Mouse (Mus musculus): ENCODE data around the gene Ampd3. TPM values are rescaled to one million over a fixed set of nuclear protein-coding genes. Genes with fewer than 3 reads are reported as not detected.
A peak's percentile ranks its signal among the peaks of the same experiment; 100 is the strongest.

Gene Ampd3
- polyA plus RNA-seq (2015; fragmentation: Nextera tagmentation; extraction: Ambion mirVana), result 2.7 and 3.0 TPM in 2 replicates

GRCm38 (mm10) chr7:110768001-110768400 is at the start of gene Ampd3:
Ampd3 (plus strand) TSS chr7:110768206.
- Histone ChIP-seq H3K36me3 (ENCODE audit: control insufficient read depth, insufficient read depth, low read length) (no peaks in the 10 kb centered on the region), H3K4me2 (ENCODE audit: low read depth, low read length) (peak within 1 kb of the TSS; percentile 98), H3K4me3 (ENCODE audit: low read length) (peak within 1 kb of the TSS; percentile 58), H3K4me1 (replicated peaks; ENCODE audit: control insufficient read depth, insufficient read depth, low read length) (peaks cover 3% of the 10 kb centered on the region), H3K9ac (ENCODE audit: low read length) (peak within 1 kb of the TSS; percentile 73), H3K27me3 (ENCODE audit: control insufficient read depth, insufficient read depth, low read depth, low read length) (no peaks in the 10 kb centered on the region; the same call in 1 of the 2 replicates), H3K27ac (ENCODE audit: low read length) (no peak within 1 kb of the TSS), H3K9me3 (ENCODE audit: control insufficient read depth, low read length) (no peaks in the 10 kb centered on the region)
- 22% methylated on average over 15 of the region's 16 CpGs for WGBS
- peak; percentile 34; the same call in 1 of the 2 replicates for ATAC-seq (ENCODE audit: low read depth)

- no peak overlapping the region for H3K4me2 ChIP-seq (ENCODE audit: low read depth, low read length)
- no peaks in the 10 kb centered on the region for H3K27me3 ChIP-seq (ENCODE audit: control insufficient read depth, insufficient read depth, low read depth, low read length)
- ATAC-seq (ENCODE audit: low read depth), result no peak
- no peaks in the 10 kb centered on the region for H3K36me3 ChIP-seq (ENCODE audit: control insufficient read depth, insufficient read depth, low read length)
- no peaks in the 10 kb centered on the region for H3K4me1 ChIP-seq (replicated peaks; ENCODE audit: control insufficient read depth, insufficient read depth, low read length)
- no peak overlapping the region for H3K9ac ChIP-seq (ENCODE audit: low read length)
- WGBS, result 81% methylated on average over 6 of the region's 6 CpGs
- H3K9me3 ChIP-seq (ENCODE audit: control insufficient read depth, low read length), result no peaks in the 10 kb centered on the region
- no peak overlapping the region for H3K27ac ChIP-seq (ENCODE audit: low read length)
- H3K4me3 ChIP-seq (ENCODE audit: low read length), result no peak overlapping the region
Observed at GRCm38 (mm10) chr7:110718505-110718904, 49.5 kb upstream of the Ampd3 start.

GRCm38 (mm10) chr7:110719857-110720256 is 48.1 kb upstream of the Ampd3 start:
- Histone ChIP-seq H3K4me2 (ENCODE audit: low read depth, low read length) (no peak overlapping the region), H3K27me3 (ENCODE audit: control insufficient read depth, insufficient read depth, low read depth, low read length) (no peaks in the 10 kb centered on the region), H3K4me3 (ENCODE audit: low read length) (no peak overlapping the region), H3K9me3 (ENCODE audit: control insufficient read depth, low read length) (no peaks in the 10 kb centered on the region), H3K36me3 (ENCODE audit: control insufficient read depth, insufficient read depth, low read length) (no peaks in the 10 kb centered on the region), H3K4me1 (replicated peaks; ENCODE audit: control insufficient read depth, insufficient read depth, low read length) (no peaks in the 10 kb centered on the region), H3K9ac (ENCODE audit: low read length) (no peak overlapping the region), H3K27ac (ENCODE audit: low read length) (no peak overlapping the region)
- no peak for ATAC-seq (ENCODE audit: low read depth)
- WGBS, result 66% methylated on average over 4 of the region's 4 CpGs

GRCm38 (mm10) chr7:110722183-110722582 is 45.8 kb upstream of the Ampd3 start:
- no peak for ATAC-seq (ENCODE audit: low read depth)
- no peak overlapping the region for H3K9ac ChIP-seq (ENCODE audit: low read length)
- WGBS, result 68% methylated on average over 4 of the region's 4 CpGs

GRCm38 (mm10) chr7:110727049-110727448 is 41.0 kb upstream of the Ampd3 start:
- no peaks in the 10 kb centered on the region for H3K9me3 ChIP-seq (ENCODE audit: control insufficient read depth, low read length)
- ATAC-seq (ENCODE audit: low read depth), result peak; percentile 60; the same call in 1 of the 2 replicates
- 25% methylated on average over 2 of the region's 2 CpGs for WGBS

More at GRCm38 (mm10) chr7:110722183-110722582, 45.8 kb upstream of the Ampd3 start:
- Histone ChIP-seq H3K27ac (ENCODE audit: low read length) (no peak overlapping the region), H3K4me2 (ENCODE audit: low read depth, low read length) (no peak overlapping the region), H3K27me3 (ENCODE audit: control insufficient read depth, insufficient read depth, low read depth, low read length) (no peaks in the 10 kb centered on the region), H3K4me3 (ENCODE audit: low read length) (no peak overlapping the region), H3K36me3 (ENCODE audit: control insufficient read depth, insufficient read depth, low read length) (no peaks in the 10 kb centered on the region), H3K4me1 (replicated peaks; ENCODE audit: control insufficient read depth, insufficient read depth, low read length) (no peaks in the 10 kb centered on the region), H3K9me3 (ENCODE audit: control insufficient read depth, low read length) (no peaks in the 10 kb centered on the region)

GRCm38 (mm10) chr7:110728876-110729275 is 39.1 kb upstream of the Ampd3 start:
- no peak overlapping the region for H3K4me2 ChIP-seq (ENCODE audit: low read depth, low read length)
- no peaks in the 10 kb centered on the region for H3K9me3 ChIP-seq (ENCODE audit: control insufficient read depth, low read length)
- no peaks in the 10 kb centered on the region for H3K27me3 ChIP-seq (ENCODE audit: control insufficient read depth, insufficient read depth, low read depth, low read length)
- 48% methylated on average over 3 of the region's 3 CpGs for WGBS
- no peaks in the 10 kb centered on the region for H3K4me1 ChIP-seq (replicated peaks; ENCODE audit: control insufficient read depth, insufficient read depth, low read length)
- H3K27ac ChIP-seq (ENCODE audit: low read length), result no peak overlapping the region
- ATAC-seq (ENCODE audit: low read depth), result peak; percentile 47; the same call in 1 of the 2 replicates
- no peak overlapping the region for H3K9ac ChIP-seq (ENCODE audit: low read length)
- H3K4me3 ChIP-seq (ENCODE audit: low read length), result no peak overlapping the region
- H3K36me3 ChIP-seq (ENCODE audit: control insufficient read depth, insufficient read depth, low read length), result no peaks in the 10 kb centered on the region

More at GRCm38 (mm10) chr7:110727049-110727448, 41.0 kb upstream of the Ampd3 start:
- Histone ChIP-seq H3K4me3 (ENCODE audit: low read length) (no peak overlapping the region), H3K9ac (ENCODE audit: low read length) (no peak overlapping the region), H3K27ac (ENCODE audit: low read length) (no peak overlapping the region), H3K4me1 (replicated peaks; ENCODE audit: control insufficient read depth, insufficient read depth, low read length) (no peaks in the 10 kb centered on the region), H3K4me2 (ENCODE audit: low read depth, low read length) (no peak overlapping the region), H3K27me3 (ENCODE audit: control insufficient read depth, insufficient read depth, low read depth, low read length) (no peaks in the 10 kb centered on the region), H3K36me3 (ENCODE audit: control insufficient read depth, insufficient read depth, low read length) (no peaks in the 10 kb centered on the region)

GRCm38 (mm10) chr7:110729295-110729694 is 38.7 kb upstream of the Ampd3 start:
- Histone ChIP-seq H3K36me3 (ENCODE audit: control insufficient read depth, insufficient read depth, low read length) (no peaks in the 10 kb centered on the region), H3K27ac (ENCODE audit: low read length) (no peak overlapping the region), H3K9me3 (ENCODE audit: control insufficient read depth, low read length) (no peaks in the 10 kb centered on the region), H3K9ac (ENCODE audit: low read length) (no peak overlapping the region), H3K4me2 (ENCODE audit: low read depth, low read length) (no peak overlapping the region), H3K4me3 (ENCODE audit: low read length) (no peak overlapping the region), H3K27me3 (ENCODE audit: control insufficient read depth, insufficient read depth, low read depth, low read length) (no peaks in the 10 kb centered on the region), H3K4me1 (replicated peaks; ENCODE audit: control insufficient read depth, insufficient read depth, low read length) (no peaks in the 10 kb centered on the region)
- WGBS, result 74% methylated on average over 6 of the region's 6 CpGs
- ATAC-seq (ENCODE audit: low read depth), result no peak

- ATAC-seq (ENCODE audit: low read depth), result no peak
- no peak overlapping the region for H3K4me2 ChIP-seq (ENCODE audit: low read depth, low read length)
- H3K4me1 ChIP-seq (replicated peaks; ENCODE audit: control insufficient read depth, insufficient read depth, low read length), result no peaks in the 10 kb centered on the region
- no peaks in the 10 kb centered on the region for H3K9me3 ChIP-seq (ENCODE audit: control insufficient read depth, low read length)
- H3K27me3 ChIP-seq (ENCODE audit: control insufficient read depth, insufficient read depth, low read depth, low read length), result no peaks in the 10 kb centered on the region
- WGBS, result 71% methylated on average over 6 of the region's 6 CpGs
- H3K27ac ChIP-seq (ENCODE audit: low read length), result no peak overlapping the region
- H3K36me3 ChIP-seq (ENCODE audit: control insufficient read depth, insufficient read depth, low read length), result no peaks in the 10 kb centered on the region
- no peak overlapping the region for H3K9ac ChIP-seq (ENCODE audit: low read length)
- H3K4me3 ChIP-seq (ENCODE audit: low read length), result no peak overlapping the region
Observed at GRCm38 (mm10) chr7:110731091-110731967, 36.7 kb upstream of the Ampd3 start.

GRCm38 (mm10) chr7:110732001-110732632 is 35.9 kb upstream of the Ampd3 start:
- no peak for ATAC-seq (ENCODE audit: low read depth)
- no peak overlapping the region for H3K9ac ChIP-seq (ENCODE audit: low read length)
- H3K27me3 ChIP-seq (ENCODE audit: control insufficient read depth, insufficient read depth, low read depth, low read length), result no peaks in the 10 kb centered on the region
- H3K4me2 ChIP-seq (ENCODE audit: low read depth, low read length), result no peak overlapping the region
- no peaks in the 10 kb centered on the region for H3K4me1 ChIP-seq (replicated peaks; ENCODE audit: control insufficient read depth, insufficient read depth, low read length)
- no peak overlapping the region for H3K4me3 ChIP-seq (ENCODE audit: low read length)
- no peaks in the 10 kb centered on the region for H3K36me3 ChIP-seq (ENCODE audit: control insufficient read depth, insufficient read depth, low read length)
- no peak overlapping the region for H3K27ac ChIP-seq (ENCODE audit: low read length)
- no peaks in the 10 kb centered on the region for H3K9me3 ChIP-seq (ENCODE audit: control insufficient read depth, low read length)
- WGBS, result 81% methylated on average over 12 of the region's 12 CpGs
